Mouse (Mus musculus): Measurements from ENCODE around the gene Ttc22. TPM values are rescaled to one million over a fixed set of nuclear protein-coding genes. Genes with fewer than 3 reads are reported as not detected.

Gene Ttc22
- polyA plus RNA-seq (2016; fragmentation: Nextera tagmentation; extraction: Ambion mirVana) = 0.05 and 0.07 TPM in 2 replicates

GRCm38 (mm10) chr4:106622030-106622493 is at the start of gene Ttc22:
Gene Ttc22, plus strand, starts transcription at chr4:106622432.
- peaks cover 83% of the 10 kb centered on the region for H3K27me3 ChIP-seq (replicated peaks)
- no peak within 1 kb of the TSS for H3K27ac ChIP-seq
- H3K4me3 ChIP-seq = no peak within 1 kb of the TSS
- ATAC-seq = no peak
- no peaks in the 10 kb centered on the region for H3K36me3 ChIP-seq
- no peaks in the 10 kb centered on the region for H3K9me3 ChIP-seq (replicated peaks)
- no peak within 1 kb of the TSS for H3K4me2 ChIP-seq
- no peak within 1 kb of the TSS for H3K9ac ChIP-seq
- peaks cover 10% of the 10 kb centered on the region for H3K4me1 ChIP-seq
- 22% methylated on average over 16 of the region's 16 CpGs for WGBS (ENCODE audit: insufficient replicate concordance)

GRCm38 (mm10) chr4:106575022-106575421 is 47.2 kb upstream of the Ttc22 start:
- H3K4me2 ChIP-seq = no peak overlapping the region
- 76% methylated on average over 8 of the region's 8 CpGs for WGBS (ENCODE audit: insufficient replicate concordance)
- no peaks in the 10 kb centered on the region for H3K27me3 ChIP-seq (replicated peaks)
- H3K9me3 ChIP-seq (replicated peaks) = no peaks in the 10 kb centered on the region
- peaks cover 100% of the 10 kb centered on the region for H3K36me3 ChIP-seq
- H3K9ac ChIP-seq = no peak overlapping the region
- H3K4me1 ChIP-seq = peaks cover 22% of the 10 kb centered on the region
- H3K4me3 ChIP-seq = no peak overlapping the region
- ATAC-seq = no peak
- H3K27ac ChIP-seq = no peak overlapping the region

- Histone ChIP-seq H3K27ac (no peak overlapping the region), H3K27me3 (replicated peaks) (no peaks in the 10 kb centered on the region), H3K9ac (no peak overlapping the region), H3K4me1 (peaks cover 47% of the 10 kb centered on the region), H3K4me2 (no peak overlapping the region), H3K36me3 (peaks cover 100% of the 10 kb centered on the region), H3K9me3 (replicated peaks) (no peaks in the 10 kb centered on the region), H3K4me3 (no peak overlapping the region)
- no peak for ATAC-seq
- WGBS (ENCODE audit: insufficient replicate concordance) = 88% methylated on average over 7 of the region's 7 CpGs
These were observed 44.7 kb upstream of the Ttc22 start for GRCm38 (mm10) chr4:106577511-106577910.

GRCm38 (mm10) chr4:106581176-106581864 is 40.9 kb upstream of the Ttc22 start:
- no peak for ATAC-seq
- H3K4me3 ChIP-seq = peak overlapping the region; percentile 31; the same call in 1 of the 2 replicates
- H3K36me3 ChIP-seq = peaks cover 98% of the 10 kb centered on the region
- no peaks in the 10 kb centered on the region for H3K27me3 ChIP-seq (replicated peaks)
- peak overlapping the region; percentile 67 for H3K4me2 ChIP-seq
- H3K4me1 ChIP-seq = peaks cover 65% of the 10 kb centered on the region
- H3K9ac ChIP-seq = peak overlapping the region; percentile 64; the same call in 1 of the 2 replicates
- H3K9me3 ChIP-seq (replicated peaks) = no peaks in the 10 kb centered on the region
- WGBS (ENCODE audit: insufficient replicate concordance) = 62% methylated on average over 14 of the region's 14 CpGs
- H3K27ac ChIP-seq = peak overlapping the region; percentile 99

GRCm38 (mm10) chr4:106581865-106582204 is 40.4 kb upstream of the Ttc22 start:
- Histone ChIP-seq H3K4me2 (peak overlapping the region; percentile 67), H3K9me3 (replicated peaks) (no peaks in the 10 kb centered on the region), H3K36me3 (peaks cover 98% of the 10 kb centered on the region), H3K4me1 (peaks cover 61% of the 10 kb centered on the region), H3K27me3 (replicated peaks) (no peaks in the 10 kb centered on the region), H3K4me3 (peak overlapping the region; percentile 31), H3K27ac (peak overlapping the region; percentile 99), H3K9ac (peak overlapping the region; percentile 64)
- WGBS (ENCODE audit: insufficient replicate concordance) = 73% methylated on average over 15 of the region's 15 CpGs
- no peak for ATAC-seq

DNA sequence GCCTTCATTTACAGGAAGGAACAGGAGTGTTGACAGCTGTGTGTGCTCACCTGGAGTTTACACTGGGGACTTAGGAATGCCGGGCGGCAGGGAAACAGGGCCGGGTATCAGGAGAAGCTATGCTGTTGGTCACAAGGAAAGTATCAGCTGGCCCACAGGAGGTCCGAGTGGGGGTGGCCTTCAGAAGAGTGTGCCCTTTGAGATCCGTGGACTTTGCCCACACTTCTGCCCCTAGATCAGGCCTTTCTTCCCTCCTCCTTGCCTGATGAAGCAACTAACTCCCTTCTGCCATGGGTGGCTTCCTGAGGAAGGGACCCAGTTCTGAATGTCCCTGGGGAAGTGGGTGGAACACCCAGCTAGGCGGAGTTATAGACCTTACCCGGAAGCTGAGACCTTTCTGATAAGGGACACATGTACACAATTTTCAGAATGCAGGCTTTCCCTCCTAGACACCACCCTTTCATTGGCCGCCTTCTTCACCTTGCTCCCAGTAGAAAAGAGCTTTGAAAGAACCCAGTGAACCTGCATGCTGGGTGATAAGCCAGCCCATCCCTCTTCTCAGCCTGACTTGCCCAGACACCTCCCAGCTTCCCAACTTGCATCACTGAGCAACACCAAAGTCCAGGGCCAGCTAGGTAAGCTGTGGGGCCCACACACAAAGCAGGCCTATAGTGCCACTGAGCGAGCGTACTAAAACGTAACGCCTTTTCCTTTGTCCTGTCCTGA is 39.6 kb upstream of the Ttc22 start:
- Histone ChIP-seq H3K9ac (peak overlapping the region; percentile 64), H3K36me3 (peaks cover 98% of the 10 kb centered on the region)
- whole genome bisulfite sequencing (ENCODE audit: insufficient replicate concordance) = 46% methylated on average over 12 of the region's 12 CpGs

GRCm38 (mm10) chr4:106584665-106585064 is 37.6 kb upstream of the Ttc22 start:
- H3K36me3 ChIP-seq = peaks cover 98% of the 10 kb centered on the region
- H3K4me3 ChIP-seq = no peak overlapping the region

More for the DNA sequence above, 39.6 kb upstream of the Ttc22 start:
- ATAC-seq = peak; percentile 95
- Histone ChIP-seq H3K27me3 (replicated peaks) (no peaks in the 10 kb centered on the region), H3K4me2 (peak overlapping the region; percentile 67), H3K4me3 (peak overlapping the region; percentile 31), H3K4me1 (peaks cover 61% of the 10 kb centered on the region), H3K27ac (peak overlapping the region; percentile 99), H3K9me3 (replicated peaks) (no peaks in the 10 kb centered on the region)

DNA sequence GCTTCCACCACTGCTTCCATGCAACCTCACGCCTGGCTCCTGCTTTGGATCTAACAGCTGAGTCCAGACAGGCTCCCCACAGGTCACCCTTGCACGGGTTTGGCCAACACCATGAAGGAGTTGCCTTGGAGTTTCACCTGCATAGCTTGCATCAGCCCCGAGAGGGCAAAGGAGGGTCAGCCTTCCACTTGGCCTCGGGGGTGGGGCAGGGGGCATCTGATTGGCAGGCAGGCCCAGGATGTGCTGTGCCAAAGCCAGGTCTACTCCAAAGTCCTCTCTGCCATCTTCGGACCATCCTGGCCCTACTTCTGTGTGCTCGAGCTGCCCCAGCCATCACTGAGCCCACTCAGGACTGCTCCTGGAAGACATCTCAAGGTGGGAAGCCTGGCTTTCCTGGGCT is 35.2 kb upstream of the Ttc22 start:
- Histone ChIP-seq H3K27ac (no peak overlapping the region), H3K4me1 (peaks cover 30% of the 10 kb centered on the region), H3K9me3 (replicated peaks) (no peaks in the 10 kb centered on the region), H3K9ac (no peak overlapping the region), H3K4me2 (no peak overlapping the region), H3K27me3 (replicated peaks) (no peaks in the 10 kb centered on the region), H3K36me3 (peaks cover 90% of the 10 kb centered on the region), H3K4me3 (no peak overlapping the region)
- no peak for ATAC-seq
- WGBS (ENCODE audit: insufficient replicate concordance) = 76% methylated on average over 6 of the region's 6 CpGs

More at GRCm38 (mm10) chr4:106584665-106585064, 37.6 kb upstream of the Ttc22 start:
- Histone ChIP-seq H3K4me1 (peaks cover 54% of the 10 kb centered on the region), H3K9ac (no peak overlapping the region), H3K9me3 (replicated peaks) (no peaks in the 10 kb centered on the region), H3K27me3 (replicated peaks) (no peaks in the 10 kb centered on the region), H3K4me2 (no peak overlapping the region), H3K27ac (peak overlapping the region; percentile 99)
- 80% methylated on average over 4 of the region's 4 CpGs for WGBS (ENCODE audit: insufficient replicate concordance)
- no peak for ATAC-seq

- Histone ChIP-seq H3K27me3 (replicated peaks) (no peaks in the 10 kb centered on the region), H3K9ac (no peak overlapping the region), H3K36me3 (peaks cover 61% of the 10 kb centered on the region), H3K27ac (0 out of 2 replicates have a peak overlapping the region, but pooled peaks have one; percentile 6), H3K4me2 (no peak overlapping the region), H3K9me3 (replicated peaks) (no peaks in the 10 kb centered on the region), H3K4me3 (no peak overlapping the region), H3K4me1 (no peaks in the 10 kb centered on the region)
- ATAC-seq = no peak
- WGBS (ENCODE audit: insufficient replicate concordance) = 75% methylated on average over 9 of the region's 9 CpGs
These were observed 32.1 kb upstream of the Ttc22 start for GRCm38 (mm10) chr4:106590142-106590541.

- Histone ChIP-seq H3K27ac (no peak overlapping the region), H3K4me1 (no peaks in the 10 kb centered on the region), H3K4me3 (no peak overlapping the region), H3K9me3 (replicated peaks) (no peaks in the 10 kb centered on the region), H3K4me2 (no peak overlapping the region), H3K27me3 (replicated peaks) (no peaks in the 10 kb centered on the region), H3K36me3 (peaks cover 54% of the 10 kb centered on the region), H3K9ac (no peak overlapping the region)
- 78% methylated on average over 9 of the region's 9 CpGs for WGBS (ENCODE audit: insufficient replicate concordance)
- no peak for ATAC-seq
These were observed 31.4 kb upstream of the Ttc22 start for GRCm38 (mm10) chr4:106590871-106591270.

- Histone ChIP-seq H3K9ac (no peak overlapping the region), H3K36me3 (peaks cover 26% of the 10 kb centered on the region), H3K4me2 (no peak overlapping the region), H3K4me3 (no peak overlapping the region), H3K27me3 (replicated peaks) (no peaks in the 10 kb centered on the region), H3K9me3 (replicated peaks) (no peaks in the 10 kb centered on the region), H3K27ac (no peak overlapping the region), H3K4me1 (no peaks in the 10 kb centered on the region)
- WGBS (ENCODE audit: insufficient replicate concordance) = 50% methylated on average over 7 of the region's 7 CpGs
- no peak for ATAC-seq
These were observed 28.6 kb upstream of the Ttc22 start for GRCm38 (mm10) chr4:106593636-106594035.

GRCm38 (mm10) chr4:106596200-106596599 is 26.0 kb upstream of the Ttc22 start:
- H3K27me3 ChIP-seq (replicated peaks) = no peaks in the 10 kb centered on the region
- WGBS (ENCODE audit: insufficient replicate concordance) = 50% methylated on average over 3 of the region's 3 CpGs
- no peak for ATAC-seq

More at GRCm38 (mm10) chr4:106596200-106596599, 26.0 kb upstream of the Ttc22 start:
- Histone ChIP-seq H3K9ac (no peak overlapping the region), H3K4me1 (0 out of 2 replicates have a peak, but pooled peaks cover 2% of the 10 kb centered on the region), H3K4me2 (no peak overlapping the region), H3K27ac (no peak overlapping the region), H3K4me3 (no peak overlapping the region), H3K9me3 (replicated peaks) (0 out of 2 replicates have a peak, but pooled peaks cover 5% of the 10 kb centered on the region), H3K36me3 (0 out of 2 replicates have a peak, but pooled peaks cover under 1% of the 10 kb centered on the region)
